Mouse (Mus musculus): ENCODE results near the gene Ryr3.
"Not testable (repeated sequence)": the region's sequence is repeated elsewhere in the genome, so short reads cannot be mapped to it uniquely, and the experiment has no call there.

The Ryr3 gene

DNA sequence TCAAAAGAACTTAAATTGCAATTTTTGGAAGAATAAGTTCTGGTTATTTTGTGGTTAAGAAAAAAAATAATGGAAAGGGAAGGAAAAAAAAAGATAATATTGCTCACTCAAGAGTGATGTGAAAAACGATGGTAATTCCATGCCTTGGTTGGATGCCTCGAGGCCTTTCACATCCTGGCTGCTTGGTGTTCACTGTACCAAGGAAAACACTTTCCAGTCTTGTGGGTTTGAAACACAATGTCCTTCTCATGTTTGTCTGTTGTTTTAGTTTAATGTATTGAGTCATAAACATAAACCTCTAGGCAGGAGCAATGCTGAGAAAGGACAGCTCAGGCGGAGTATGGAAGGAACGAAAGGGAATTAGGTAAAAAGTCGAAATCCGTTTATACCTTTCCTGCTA lies 122.8 kb downstream of the Ryr3 start:
- DNase-seq, result no peak

- no peak for DNase-seq
These were observed 124.1 kb downstream of the Ryr3 start for GRCm38 (mm10) chr2:113092756-113093155.

DNA sequence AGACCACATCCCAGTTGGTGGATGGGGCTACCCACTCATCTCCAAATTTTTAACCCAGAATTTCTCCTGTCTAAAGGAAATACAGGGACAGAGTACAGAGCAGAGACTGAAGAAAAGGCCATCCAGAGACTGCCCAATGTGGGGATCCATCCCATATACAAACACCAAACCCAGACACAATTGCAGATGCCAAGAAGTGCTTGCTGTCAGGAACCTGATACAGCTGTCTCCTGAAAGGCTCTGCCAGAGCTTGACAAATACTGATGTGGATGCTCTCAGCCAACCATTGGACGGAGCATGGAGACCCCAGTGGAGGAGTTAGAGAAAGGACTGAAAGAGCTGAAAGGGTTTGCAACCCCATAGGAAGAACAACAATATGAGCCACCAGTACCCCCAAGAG lies 125.6 kb downstream of the Ryr3 start:
- not testable (repeated sequence) for DNase-seq

GRCm38 (mm10) chr2:113076396-113076795 lies 140.5 kb downstream of the Ryr3 start:
- DNase-seq, result no peak

DNA sequence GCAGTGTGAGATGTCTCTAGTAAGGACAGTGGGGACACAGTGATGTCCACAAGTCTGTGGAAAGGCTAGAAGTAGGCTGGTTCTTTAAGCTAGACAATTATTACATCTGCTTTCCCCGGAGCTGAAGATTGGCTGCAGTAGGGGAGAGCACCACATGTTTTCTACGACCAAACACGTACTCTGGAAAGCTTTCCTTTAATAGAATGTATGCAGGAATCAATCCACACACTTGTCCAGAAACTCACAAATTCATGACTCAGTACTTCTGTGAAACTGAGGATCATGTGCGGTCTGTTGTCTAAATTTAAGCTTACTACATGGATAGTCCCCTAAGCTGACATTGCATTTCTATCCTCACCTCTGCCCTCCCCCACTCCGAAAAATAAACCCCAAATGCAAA lies 157.5 kb downstream of the Ryr3 start:
- no peak for DNase-seq

GRCm38 (mm10) chr2:113058914-113059313 lies 158.0 kb downstream of the Ryr3 start:
- no peak for DNase-seq

DNA sequence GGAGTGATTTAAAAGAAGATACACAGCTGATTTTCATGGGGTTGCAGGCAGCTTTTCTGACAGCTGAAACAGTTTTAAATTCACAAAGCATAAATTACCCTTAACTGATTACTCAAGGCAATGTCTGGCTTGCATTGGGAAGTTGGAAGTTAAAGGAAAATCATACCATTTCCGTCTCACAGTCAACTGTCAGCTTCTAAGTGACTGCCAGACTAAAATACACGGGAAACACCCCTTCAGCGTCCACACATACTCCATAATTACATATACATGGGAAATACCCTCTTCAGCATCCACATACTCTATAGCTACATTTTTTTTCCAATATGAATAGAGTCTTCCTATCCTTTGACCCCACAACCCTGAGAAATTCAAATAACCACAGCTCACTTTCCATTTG lies 158.8 kb downstream of the Ryr3 start:
- no peak for DNase-seq

- DNase-seq, result no peak
These were observed 161.3 kb downstream of the Ryr3 start for GRCm38 (mm10) chr2:113055591-113055990.

- DNase-seq, result no peak
These were observed 167.1 kb downstream of the Ryr3 start for GRCm38 (mm10) chr2:113049831-113050230.

GRCm38 (mm10) chr2:113036550-113036949 lies 180.3 kb downstream of the Ryr3 start:
- DNase-seq, result no peak

DNA sequence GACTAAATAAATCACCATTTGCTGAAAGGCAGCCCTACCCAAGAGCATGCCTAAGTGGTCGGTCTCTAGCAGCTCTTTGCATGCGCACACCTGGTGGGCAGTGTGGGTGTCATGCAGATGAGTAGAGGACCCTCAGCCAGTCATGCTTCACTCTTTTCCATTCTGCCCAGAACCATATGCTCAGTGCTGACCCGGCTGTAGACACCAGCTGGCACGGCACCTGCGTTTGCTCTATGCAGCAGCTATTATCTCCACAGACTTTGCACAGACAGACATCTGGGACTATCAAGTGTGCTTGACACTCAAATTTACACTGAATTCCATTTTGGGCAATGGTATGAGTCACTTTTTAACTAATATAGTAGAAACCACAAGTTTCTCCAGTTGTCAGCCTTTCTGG lies 186.2 kb downstream of the Ryr3 start:
- DNase-seq, result peak in 1 of 2 experiments; percentile 19

- no peak for DNase-seq
These were observed 197.0 kb downstream of the Ryr3 start for GRCm38 (mm10) chr2:113019896-113020295.

GRCm38 (mm10) chr2:113018278-113018677 lies 198.6 kb downstream of the Ryr3 start:
- no peak for DNase-seq

DNA sequence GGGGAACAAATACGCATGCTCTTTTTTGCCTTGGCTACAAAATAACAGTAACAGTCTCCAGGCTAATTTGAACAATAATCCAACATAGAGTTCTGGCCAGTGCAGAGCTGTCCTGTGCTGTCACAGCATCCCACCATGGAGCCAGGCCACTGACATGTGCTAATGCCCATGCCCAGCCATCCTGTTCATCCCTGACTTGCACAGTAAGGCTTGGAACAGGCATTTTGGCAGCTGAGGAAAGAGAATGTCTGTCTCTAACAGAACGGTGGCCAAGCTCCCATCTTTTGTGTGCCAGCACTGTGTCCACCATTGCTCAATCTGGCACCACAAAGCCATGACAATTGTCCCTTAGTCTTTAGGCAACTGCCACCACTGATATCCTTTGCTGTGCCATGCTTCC lies 200.7 kb downstream of the Ryr3 start:
- DNase-seq, result peak; percentile 86 to 91

GRCm38 (mm10) chr2:113008961-113009740 lies 207.7 kb downstream of the Ryr3 start:
- DNase-seq, result peak; percentile 16 to 40

GRCm38 (mm10) chr2:112998498-112998897 lies 218.4 kb downstream of the Ryr3 start:
- no peak for DNase-seq

GRCm38 (mm10) chr2:112982908-112983510 lies 233.9 kb downstream of the Ryr3 start:
- peak; percentile 9 to 34 for DNase-seq

GRCm38 (mm10) chr2:112966807-112967625 lies 249.9 kb downstream of the Ryr3 start:
- no peak for DNase-seq

DNA sequence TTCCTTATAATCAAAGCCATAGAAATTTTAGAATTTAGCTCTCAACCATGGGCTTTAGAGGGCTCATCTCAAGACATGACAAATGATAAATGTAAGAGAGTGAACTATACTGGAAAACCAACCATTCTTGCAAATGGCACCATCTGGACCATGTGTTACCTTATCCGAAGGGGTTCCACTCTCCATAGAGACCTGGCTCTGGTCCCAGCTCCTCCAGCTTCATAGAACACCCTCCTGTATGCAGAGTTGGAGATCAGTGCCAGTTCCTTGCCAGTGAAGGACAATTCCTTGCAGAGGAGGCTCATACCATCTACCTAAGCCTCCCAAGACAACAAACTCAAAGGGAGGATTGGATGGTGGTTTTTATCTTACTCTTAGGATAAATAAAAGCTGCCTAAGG lies 268.0 kb downstream of the Ryr3 start:
- peak; percentile 55 to 60 for DNase-seq

GRCm38 (mm10) chr2:112931776-112932175 lies 285.1 kb downstream of the Ryr3 start:
- no peak for DNase-seq

- peak in 1 of 2 experiments; percentile 20 for DNase-seq
These were observed 303.1 kb downstream of the Ryr3 start for GRCm38 (mm10) chr2:112913796-112914195.

- DNase-seq, result no peak
These were observed 304.3 kb downstream of the Ryr3 start for GRCm38 (mm10) chr2:112912611-112913010.

GRCm38 (mm10) chr2:112910579-112910978 lies 306.3 kb downstream of the Ryr3 start:
- DNase-seq, result no peak

GRCm38 (mm10) chr2:112909142-112909541 lies 307.8 kb downstream of the Ryr3 start:
- DNase-seq, result no peak

Data from cerebellum, postnatal 14 days (tissue).